Mouse (Mus musculus): Measurements from ENCODE around the gene Zbtb16.

DNA sequence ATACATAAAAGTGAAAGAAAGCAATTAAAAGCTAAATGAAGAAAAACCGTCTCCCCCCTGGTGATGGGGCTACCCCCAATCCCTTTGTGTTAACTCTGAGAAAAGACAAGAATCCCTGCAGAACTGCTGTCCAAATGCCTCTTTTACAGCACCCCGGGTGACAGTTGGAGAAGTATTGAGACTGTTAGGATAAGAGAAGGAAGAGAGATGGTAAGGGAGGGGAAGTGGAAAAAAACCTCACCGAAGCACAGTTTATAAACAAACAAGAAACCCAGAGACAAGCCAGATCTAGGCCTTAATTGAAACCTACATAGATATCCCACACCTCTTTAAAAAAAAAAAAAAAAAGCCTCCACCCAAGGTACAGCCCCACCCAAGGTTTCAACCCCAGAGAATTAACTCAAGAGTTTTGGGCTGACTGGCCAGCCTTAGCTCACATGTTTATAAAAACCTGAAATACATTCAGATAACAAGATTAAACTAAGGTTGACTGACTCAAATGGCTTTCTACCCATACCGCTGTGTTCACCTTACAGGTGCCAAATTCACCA, 42.3 kb downstream of the Zbtb16 start:
- TF ChIP-seq POLR2AphosphoS2 (IDR thresholded peaks at IDR 0.05; ENCODE audit: low read depth, low read length) = no peak
- no peak for TF ChIP-seq POLR2A (IDR thresholded peaks at IDR 0.05; ENCODE audit: low read depth, low read length)
- no peak for TF ChIP-seq TBP (conservative IDR thresholded peaks at IDR 0.05; ENCODE audit: low read depth, low read length)
- TF ChIP-seq MAZ (IDR thresholded peaks at IDR 0.05; ENCODE audit: low read depth, low read length) = no peak
- TF ChIP-seq E2F4 (IDR thresholded peaks at IDR 0.05; ENCODE audit: insufficient replicate concordance, low read depth, low read length) = no peak
- TF ChIP-seq RCOR1 (conservative IDR thresholded peaks at IDR 0.05; ENCODE audit: low read depth, low read length) = no peak
- TF ChIP-seq CTCF (conservative IDR thresholded peaks at IDR 0.05 in 1 of 2, IDR thresholded peaks at IDR 0.05 in 1 of 2; ENCODE audit: low read depth in 2 of 2, low read length in 2 of 2) = no peak
- no peak for TF ChIP-seq ZKSCAN1 (IDR thresholded peaks at IDR 0.05; ENCODE audit: borderline replicate concordance, low read depth, low read length)
